ENCODE assay signal across 13 mouse cellular contexts in the genomic region with DNA sequence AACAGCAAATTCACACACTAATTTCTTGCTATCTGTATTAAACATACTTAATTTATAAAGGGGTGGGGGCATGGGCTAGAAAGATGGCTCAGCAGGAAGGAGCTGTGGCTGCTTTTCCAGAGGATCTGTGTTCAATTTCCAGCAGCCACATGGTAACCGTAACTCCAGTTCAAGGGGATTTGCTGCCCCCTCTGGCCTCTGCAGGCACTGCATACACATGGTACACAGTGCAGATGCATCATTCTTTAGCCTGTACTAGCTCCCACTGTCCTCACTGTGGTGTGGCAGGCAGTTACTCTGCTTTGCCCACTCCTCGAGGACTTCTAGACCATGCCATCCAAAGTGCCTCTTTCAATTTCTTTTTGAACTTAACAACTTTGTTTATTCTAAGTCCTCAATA. TPM values are rescaled to one million over a fixed set of nuclear protein-coding genes. Genes with fewer than 3 reads are reported as not detected.
A peak's percentile ranks its signal among the peaks of the same experiment; 100 is the strongest.
DNase-seq lines count a peak whose midpoint lies in the region; ATAC-seq and TF ChIP-seq lines count a peak whose summit lies in the region.
"Had no signal": no experiment of that assay in that cellular context is flagged by ENCODE, and none has a peak within 500 bp of the region (broad histone marks: within the 10 kb centered on the region; RNA-seq: fewer than 3 reads in every experiment).

No protein-coding gene starts in this region.

- no peak overlapping the region for H3K4me3 ChIP-seq in gastrocnemius, adult 2 months
- peak overlapping the region; percentile 47 for H3K4me3 ChIP-seq in megakaryocyte, embryonic 14.5 days (replicated peaks)
- H3K4me3 ChIP-seq: embryonic facial prominence, embryonic 10.5 days; limb, embryonic 12.5 days; neural tube, embryonic 13.5 days had no signal

- H3K36me3 ChIP-seq in megakaryocyte, embryonic 14.5 days (replicated peaks; ENCODE audit: low read length) = peaks cover 23% of the 10 kb centered on the region

- DNase-seq in gastrocnemius, adult 2 months = no peak
- no peak for DNase-seq in gastrocnemius, postnatal 14 days
- DNase-seq in WW6 (ENCODE audit: low read depth, low spot score) = peak; percentile 28
- peak; percentile 31 for DNase-seq in thymus, postnatal 14 days
- no peak for DNase-seq in spleen, adult 12 weeks (ENCODE audit: low spot score)
- DNase-seq in cerebellum, adult 9-11 months = no peak
- DNase-seq: heart, postnatal 14 days; kidney, postnatal 10 days had no signal

- ATAC-seq in megakaryocyte, adult 5-6 weeks (ENCODE audit: poor library complexity, severe bottlenecking) = no peak

- H3K27me3 ChIP-seq in megakaryocyte, embryonic 14.5 days (replicated peaks) = no peaks in the 10 kb centered on the region
- H3K27me3 ChIP-seq: limb, embryonic 12.5 days; neural tube, embryonic 13.5 days had no signal

- H3K9me3 ChIP-seq in megakaryocyte, embryonic 14.5 days = peaks cover 5% of the 10 kb centered on the region
- H3K9me3 ChIP-seq: embryonic facial prominence, embryonic 10.5 days; neural tube, embryonic 13.5 days had no signal

- TF ChIP-seq CTCF in gastrocnemius, adult 2 months (IDR thresholded peaks at IDR 0.05) = peak; percentile 24; the same call in 1 of the 2 replicates

- no peak overlapping the region for H3K27ac ChIP-seq in gastrocnemius, adult 2 months
- H3K27ac ChIP-seq: embryonic facial prominence, embryonic 10.5 days; limb, embryonic 12.5 days; neural tube, embryonic 13.5 days had no signal

- intact Hi-C loops in gastrocnemius, adult 2 months (cut with DNase I) = no loop called here
- intact Hi-C loops in gastrocnemius, postnatal 14 days (cut with DNase I; ENCODE audit: low total_unique reads) = no loop called here

- no peaks in the 10 kb centered on the region for H3K4me1 ChIP-seq in megakaryocyte, embryonic 14.5 days
- H3K4me1 ChIP-seq: embryonic facial prominence, embryonic 10.5 days; limb, embryonic 12.5 days; neural tube, embryonic 13.5 days had no signal

RNA-seq across cellular contexts. Expression of gene Rpgrip1l, which starts 36.7 kb away (rescaled TPM):
- 1 to 10 TPM; 2.0 to 2.3 TPM for total RNA-seq in gastrocnemius, adult 2 months (2021)
- 1 to 10 TPM; 1.8 to 3.3 TPM for total RNA-seq in gastrocnemius, postnatal 14 days (2021)
- 0.27 TPM in 1 of 2 replicates, not detected in the other for polyA plus RNA-seq in megakaryocyte, embryonic 14.5 days (2012; ENCODE audit: insufficient read depth, low replicate concordance)
- 3.5 and 7.1 TPM in 2 replicates for total RNA-seq in megakaryocyte, adult 5-6 weeks (2015)
- total RNA-seq in megakaryocyte, adult 5-6 weeks (2017) = 3.9 TPM in 2 replicates

RNA-seq across cellular contexts. Expression of gene Fto, which starts 37.0 kb away (rescaled TPM):
- 10 to 100 TPM; 81.7 to 85.5 TPM for total RNA-seq in gastrocnemius, adult 2 months (2021)
- total RNA-seq in gastrocnemius, postnatal 14 days (2021) = 10 to 100 TPM; 84.9 to 96.5 TPM
- 1.5 and 9.5 TPM in 2 replicates for polyA plus RNA-seq in megakaryocyte, embryonic 14.5 days (2012; ENCODE audit: insufficient read depth, low replicate concordance)
- 28.9 and 33.6 TPM in 2 replicates for total RNA-seq in megakaryocyte, adult 5-6 weeks (2015)
- total RNA-seq in megakaryocyte, adult 5-6 weeks (2017) = 13.8 and 14.0 TPM in 2 replicates

Comparison
In these comparisons a context has a peak if more than half of its experiments do, and no peak if none do; other contexts are left out.
1. DNase-seq: peak in WW6 (single experiment) and thymus, postnatal 14 days (single experiment); none in gastrocnemius, adult 2 months (single experiment), gastrocnemius, postnatal 14 days (single experiment), spleen, adult 12 weeks (single experiment) and cerebellum, adult 9-11 months (single experiment).